Mouse (Mus musculus) limb, embryonic 15.5 days (tissue): ENCODE measurements around the gene Ankrd44. TPM values are rescaled to one million over a fixed set of nuclear protein-coding genes. Genes with fewer than 3 reads are reported as not detected.
A peak's percentile ranks its signal among the peaks of the same experiment; 100 is the strongest.

Experiments
- ATAC-seq: fragments of 200-750 bp; cut with Nextera tagmentation; 2 replicates; pipeline ENCODE4 v1.8.0; 2017; ENCODE audit warnings: low read depth, moderate TSS enrichment; ENCODE audit not compliant: insufficient number of reproducible peaks, low FRiP score, low TSS enrichment
- H3K27ac ChIP-seq: fragments of 300-500 bp; sonication (generic); 2 replicates; pipeline ENCODE4 v1.5.1; 2015; ENCODE audit warnings: moderate library complexity, mild to moderate bottlenecking, inconsistent platforms
- H3K27me3 ChIP-seq: fragments of 300-500 bp; sonication (generic); 2 replicates; pipeline ENCODE4 v1.6.1; 2015; ENCODE audit warnings: inconsistent platforms
- H3K36me3 ChIP-seq: fragments of 300-500 bp; sonication (generic); 2 replicates; pipeline ENCODE4 v1.6.1; 2015; ENCODE audit warnings: inconsistent platforms
- H3K4me1 ChIP-seq: fragments of 300-500 bp; sonication (generic); 2 replicates; pipeline ENCODE4 v1.6.1; 2015; ENCODE audit warnings: inconsistent platforms
- H3K4me2 ChIP-seq: fragments of 300-500 bp; sonication (generic); 2 replicates; pipeline ENCODE4 v1.6.1; 2015; ENCODE audit warnings: mild to moderate bottlenecking, inconsistent platforms
- H3K4me3 ChIP-seq: fragments of 300-500 bp; sonication (generic); 2 replicates; pipeline ENCODE4 v1.5.1; 2015; ENCODE audit warnings: mild to moderate bottlenecking, inconsistent platforms
- H3K9ac ChIP-seq: fragments of 300-500 bp; sonication (generic); 2 replicates; pipeline ENCODE4 v1.6.1; 2015; ENCODE audit warnings: inconsistent platforms
- H3K9me3 ChIP-seq: fragments of 300-500 bp; sonication (generic); 2 replicates; pipeline ENCODE4 v1.6.1; 2016; ENCODE audit warnings: inconsistent platforms
- WGBS: fragments of 180-500 bp; shearing (Covaris S2); methylation state at CpG from one replicate; pipeline ENCODE4 v1.1.7; 2015; 5-methylcytosine and 5-hydroxymethylcytosine counted together
- polyA plus RNA-seq: library from polyadenylated mRNA; unstranded; fragments of >200 nt; fragmentation: Nextera tagmentation; extraction: Ambion mirVana; gene quantifications from 2 replicates; pipeline ENCODE4 v1.2.1, GENCODE M21; 2015

Gene Ankrd44
- polyA plus RNA-seq, 1 experiment from 2014 or later: 19.1 TPM

DNA sequence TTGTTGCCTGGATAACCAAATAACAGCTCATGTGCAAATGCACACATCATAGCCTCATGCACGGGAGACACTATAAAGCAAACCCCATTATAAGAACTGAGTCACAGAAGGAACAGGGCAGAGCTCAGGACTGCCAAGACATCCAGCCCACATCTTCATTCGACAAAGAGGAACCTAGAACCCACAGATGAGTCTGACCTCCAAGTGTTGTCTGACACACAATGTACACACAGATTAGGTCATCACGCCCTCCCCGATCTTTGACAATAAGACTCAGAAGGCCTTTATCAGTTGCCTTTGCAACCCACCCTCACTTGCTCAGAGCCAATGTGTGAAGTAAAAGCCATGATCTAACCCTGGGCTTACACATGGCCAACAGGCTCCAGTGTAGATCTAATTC is 6.1 kb downstream of the Ankrd44 start:
- Histone ChIP-seq H3K4me1 (peaks cover 24% of the 10 kb centered on the region), H3K27ac (no peak overlapping the region), H3K4me2 (no peak overlapping the region), H3K9ac (no peak overlapping the region), H3K9me3 (no peaks in the 10 kb centered on the region), H3K4me3 (no peak overlapping the region), H3K36me3 (no peaks in the 10 kb centered on the region), H3K27me3 (no peaks in the 10 kb centered on the region)
- WGBS: 89% methylated on average over 4 of the region's 4 CpGs
- ATAC-seq: no peak

DNA sequence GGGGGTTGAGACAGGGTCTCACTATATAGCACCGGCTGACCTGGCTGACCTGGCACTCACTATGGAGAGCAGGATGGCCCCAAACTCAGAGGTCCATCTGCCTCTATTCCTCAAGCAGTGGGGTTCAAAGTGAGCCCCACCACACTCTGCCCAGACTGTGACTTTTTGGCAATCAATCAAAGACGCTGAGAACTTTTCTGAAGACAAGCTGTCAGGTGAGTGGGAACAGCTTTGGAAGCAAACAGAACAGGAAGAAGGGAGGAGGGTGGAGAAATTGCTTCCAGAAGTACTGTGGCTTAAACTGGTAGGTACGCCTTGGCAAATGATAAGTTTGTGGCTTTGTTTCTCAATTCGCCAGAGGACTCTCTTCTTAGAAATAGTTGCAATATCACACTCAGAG is 9.7 kb downstream of the Ankrd44 start:
- Histone ChIP-seq H3K9ac (no peak overlapping the region), H3K27ac (no peak overlapping the region), H3K4me3 (no peak overlapping the region), H3K27me3 (no peaks in the 10 kb centered on the region), H3K4me1 (peaks cover 27% of the 10 kb centered on the region), H3K9me3 (no peaks in the 10 kb centered on the region), H3K4me2 (no peak overlapping the region), H3K36me3 (no peaks in the 10 kb centered on the region)
- ATAC-seq: no peak
- WGBS: 57% methylated on average over 4 of the region's 4 CpGs

DNA sequence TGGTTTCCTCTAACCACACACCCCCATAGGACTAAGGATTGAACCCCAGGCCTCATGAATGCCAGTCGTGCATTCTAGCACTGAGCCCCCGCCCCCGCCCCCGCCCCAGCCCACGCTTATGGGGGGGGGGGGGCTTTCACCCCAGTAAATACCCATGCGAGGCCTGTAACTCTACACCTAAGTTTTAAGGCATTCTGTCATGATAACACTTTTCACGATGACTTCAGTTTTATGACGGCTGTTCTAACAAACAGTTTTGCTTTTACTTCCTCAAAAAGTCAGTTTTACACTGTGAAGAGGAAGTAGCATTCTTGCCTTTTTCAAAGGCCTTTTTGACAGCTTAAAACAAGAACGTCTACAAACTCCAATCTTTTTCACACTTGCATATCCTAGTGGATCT is 11.8 kb downstream of the Ankrd44 start:
- H3K27me3 ChIP-seq: no peaks in the 10 kb centered on the region
- H3K4me3 ChIP-seq: no peak overlapping the region
- H3K27ac ChIP-seq: 0 out of 2 replicates have a peak overlapping the region, but pooled peaks have one; percentile 22
- WGBS: 7% methylated on average over 9 of the region's 9 CpGs
- no peaks in the 10 kb centered on the region for H3K9me3 ChIP-seq
- ATAC-seq: no peak
- no peak overlapping the region for H3K9ac ChIP-seq
- H3K4me1 ChIP-seq: peaks cover 34% of the 10 kb centered on the region
- H3K4me2 ChIP-seq: no peak overlapping the region
- H3K36me3 ChIP-seq: no peaks in the 10 kb centered on the region

DNA sequence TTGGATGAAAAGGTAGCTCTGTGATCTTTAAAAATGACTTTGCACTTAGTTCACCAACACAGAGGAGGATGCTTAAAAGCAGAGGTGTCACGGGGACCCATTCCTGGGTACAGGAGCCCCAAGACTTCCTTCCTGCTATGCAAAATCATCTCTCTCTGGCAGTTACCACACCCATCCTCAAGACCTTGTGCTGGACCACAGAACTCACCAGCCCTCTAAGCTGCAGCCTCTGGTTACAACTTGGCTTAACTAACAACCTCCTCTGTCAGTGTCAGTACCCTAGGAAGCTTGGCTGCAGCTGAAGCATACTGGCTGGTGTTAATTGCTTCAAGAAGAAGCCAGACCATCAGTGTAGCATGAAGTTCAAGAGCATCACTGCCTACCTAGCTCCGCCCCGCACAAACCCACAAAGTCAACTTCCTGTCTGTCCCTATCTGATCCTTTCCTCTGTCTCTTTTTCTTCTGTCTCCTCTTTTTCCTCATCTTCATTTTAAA is 12.8 kb downstream of the Ankrd44 start:
- H3K4me3 ChIP-seq: no peak overlapping the region
- no peaks in the 10 kb centered on the region for H3K36me3 ChIP-seq
- 75% methylated on average over 3 of the region's 3 CpGs for WGBS
- H3K4me1 ChIP-seq: peaks cover 41% of the 10 kb centered on the region
- no peak overlapping the region for H3K4me2 ChIP-seq
- ATAC-seq: no peak
- no peak overlapping the region for H3K27ac ChIP-seq
- no peaks in the 10 kb centered on the region for H3K9me3 ChIP-seq
- no peak overlapping the region for H3K9ac ChIP-seq
- no peaks in the 10 kb centered on the region for H3K27me3 ChIP-seq

DNA sequence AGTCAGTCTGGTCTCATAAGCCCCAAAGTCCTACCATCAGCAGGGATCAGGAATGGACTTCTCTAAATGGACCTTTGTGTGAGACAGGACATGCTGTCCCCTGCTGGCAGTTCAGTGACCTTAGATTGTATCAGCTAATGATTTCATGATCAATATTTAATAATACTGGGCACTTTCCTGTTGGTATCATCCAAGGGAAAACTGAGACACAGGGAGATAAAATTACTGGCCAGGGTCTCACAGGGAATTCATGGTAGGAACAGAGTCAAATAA is 13.2 kb downstream of the Ankrd44 start:
- H3K4me3 ChIP-seq: no peak overlapping the region
- H3K4me2 ChIP-seq: no peak overlapping the region
- no peaks in the 10 kb centered on the region for H3K9me3 ChIP-seq
- no peaks in the 10 kb centered on the region for H3K36me3 ChIP-seq
- no peak overlapping the region for H3K27ac ChIP-seq
- H3K4me1 ChIP-seq: peaks cover 41% of the 10 kb centered on the region
- no peak for ATAC-seq
- H3K27me3 ChIP-seq: no peaks in the 10 kb centered on the region
- H3K9ac ChIP-seq: no peak overlapping the region

DNA sequence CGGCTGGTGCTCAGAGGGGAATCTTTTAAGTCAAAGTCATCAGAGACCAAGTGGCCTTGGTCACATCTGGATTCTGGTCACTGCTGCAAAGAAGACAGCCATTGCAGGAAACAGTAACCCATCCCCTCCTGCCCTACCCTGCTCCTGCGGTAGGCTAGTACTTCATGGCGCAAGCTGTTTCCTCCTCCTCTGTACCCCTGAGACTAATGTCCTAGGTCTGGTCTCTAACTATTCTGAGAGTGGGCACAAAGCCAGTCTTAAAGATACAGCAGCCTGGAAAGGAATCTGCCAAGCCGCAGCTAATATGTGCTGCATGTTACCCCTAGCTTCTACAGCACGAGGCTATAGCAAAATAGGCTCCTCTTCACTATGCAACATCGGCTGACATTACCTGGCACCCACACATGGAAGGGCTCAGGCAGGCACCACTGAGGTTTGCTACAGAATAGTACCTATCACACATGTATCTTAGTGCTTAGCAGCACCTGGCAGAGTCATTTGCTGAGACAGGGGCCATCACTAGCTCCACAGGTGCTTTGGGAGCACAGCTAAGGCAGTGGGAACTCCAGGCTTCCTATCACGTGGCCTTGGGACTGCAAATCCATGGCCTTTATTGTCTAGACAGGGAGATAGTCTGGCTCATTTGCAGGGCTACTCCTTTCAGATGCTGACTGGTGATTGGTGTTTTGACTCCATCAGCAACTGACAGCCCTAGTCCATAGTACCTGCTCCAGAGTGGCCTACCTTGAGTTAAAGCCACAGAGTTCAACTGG is 13.7 kb downstream of the Ankrd44 start:
- no peak overlapping the region for H3K4me3 ChIP-seq
- no peaks in the 10 kb centered on the region for H3K9me3 ChIP-seq
- H3K4me1 ChIP-seq: peaks cover 46% of the 10 kb centered on the region
- no peak overlapping the region for H3K27ac ChIP-seq
- no peak overlapping the region for H3K9ac ChIP-seq
- no peak overlapping the region for H3K4me2 ChIP-seq
- no peaks in the 10 kb centered on the region for H3K27me3 ChIP-seq
- H3K36me3 ChIP-seq: no peaks in the 10 kb centered on the region
- 47% methylated on average over 7 of the region's 7 CpGs for WGBS
- ATAC-seq: no peak

DNA sequence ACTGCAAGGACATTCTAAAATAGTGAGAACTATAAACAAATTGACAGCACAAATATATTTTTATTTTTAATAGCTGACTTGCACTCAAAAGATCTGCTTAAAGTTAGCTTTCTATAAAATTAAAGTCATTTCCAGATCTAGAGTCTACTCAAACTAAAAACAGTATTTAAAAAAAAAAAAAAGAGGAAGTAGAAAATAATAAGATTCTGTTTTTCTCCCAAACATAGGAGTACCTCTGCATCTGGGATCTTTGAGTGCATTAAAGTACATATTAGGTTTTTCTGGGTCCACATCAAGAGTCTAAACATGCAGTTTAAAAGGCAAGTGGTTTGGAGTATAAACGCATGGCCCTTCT is 15.0 kb downstream of the Ankrd44 start:
- no peak for ATAC-seq
- H3K9me3 ChIP-seq: no peaks in the 10 kb centered on the region
- no peak overlapping the region for H3K4me2 ChIP-seq
- H3K4me1 ChIP-seq: peaks cover 54% of the 10 kb centered on the region
- H3K36me3 ChIP-seq: no peaks in the 10 kb centered on the region
- H3K27ac ChIP-seq: peak overlapping the region; percentile 22; the same call in 1 of the 2 replicates
- 61% methylated on average over 1 of the region's 1 CpGs for WGBS
- H3K4me3 ChIP-seq: no peak overlapping the region
- H3K9ac ChIP-seq: no peak overlapping the region
- H3K27me3 ChIP-seq: no peaks in the 10 kb centered on the region

DNA sequence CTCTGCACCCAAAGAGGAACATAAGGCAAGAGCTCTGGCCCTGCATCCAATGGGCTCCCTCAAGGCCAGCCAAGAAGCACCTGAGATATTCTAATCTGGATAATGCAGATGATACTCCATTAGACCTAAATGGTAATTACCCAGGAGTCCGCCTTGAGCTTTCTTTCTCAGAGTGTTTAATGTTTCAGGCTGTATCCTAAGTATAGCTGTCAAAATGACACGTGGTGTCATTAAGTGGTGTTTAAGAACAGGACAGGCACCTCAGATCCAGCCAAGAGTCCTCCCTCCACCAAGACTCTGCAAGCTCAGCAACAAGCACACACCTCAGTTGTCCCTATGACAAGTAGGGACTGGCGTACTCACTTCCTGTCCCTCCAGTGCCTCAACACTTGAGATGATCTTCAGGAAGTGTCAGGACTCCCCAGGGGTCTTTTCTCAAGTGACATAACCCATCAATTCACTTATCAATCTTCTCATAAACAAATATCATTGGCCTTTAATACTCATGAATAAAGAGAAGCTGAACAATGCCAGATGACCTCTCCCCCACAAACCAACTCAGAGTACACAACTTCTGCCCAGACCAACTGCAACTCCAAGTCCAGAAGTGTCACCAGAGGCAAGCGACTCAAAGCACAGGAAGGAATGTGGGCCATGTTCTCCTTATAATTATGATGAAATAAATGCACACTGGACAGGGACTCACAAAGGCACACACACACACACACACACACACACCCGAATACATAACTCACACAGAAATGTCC is 15.5 kb downstream of the Ankrd44 start:
- 69% methylated on average over 5 of the region's 5 CpGs for WGBS
- no peak overlapping the region for H3K27ac ChIP-seq
- H3K4me3 ChIP-seq: no peak overlapping the region

DNA sequence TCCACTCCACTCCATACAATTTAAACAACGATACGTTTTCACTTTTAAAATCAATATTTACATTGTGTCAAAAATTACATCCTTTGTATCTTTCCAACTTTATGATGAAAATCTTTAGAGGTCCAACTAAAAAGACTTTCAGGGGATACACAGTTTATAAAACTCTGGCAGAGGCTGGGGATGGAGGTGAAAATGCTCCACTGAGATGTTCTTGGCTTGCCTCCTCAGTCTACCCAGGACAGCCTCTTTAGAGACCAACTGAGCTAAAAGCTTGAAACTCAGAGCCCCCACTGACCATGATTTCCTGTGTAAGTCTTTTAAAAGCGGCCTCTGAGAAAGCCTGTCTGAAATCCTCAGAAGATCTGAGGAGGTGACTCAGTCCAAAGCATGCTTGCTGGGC is 17.4 kb downstream of the Ankrd44 start:
- no peaks in the 10 kb centered on the region for H3K36me3 ChIP-seq
- H3K4me2 ChIP-seq: no peak overlapping the region
- 63% methylated on average over 3 of the region's 3 CpGs for WGBS
- no peak overlapping the region for H3K9ac ChIP-seq
- H3K27ac ChIP-seq: peak overlapping the region; percentile 57
- peaks cover 60% of the 10 kb centered on the region for H3K4me1 ChIP-seq
- ATAC-seq: no peak
- no peak overlapping the region for H3K4me3 ChIP-seq
- no peaks in the 10 kb centered on the region for H3K9me3 ChIP-seq
- no peaks in the 10 kb centered on the region for H3K27me3 ChIP-seq

More for the DNA sequence above, 15.5 kb downstream of the Ankrd44 start:
- no peak for ATAC-seq
- Histone ChIP-seq H3K9ac (no peak overlapping the region), H3K36me3 (no peaks in the 10 kb centered on the region), H3K4me1 (peaks cover 58% of the 10 kb centered on the region), H3K4me2 (no peak overlapping the region), H3K9me3 (no peaks in the 10 kb centered on the region), H3K27me3 (no peaks in the 10 kb centered on the region)

DNA sequence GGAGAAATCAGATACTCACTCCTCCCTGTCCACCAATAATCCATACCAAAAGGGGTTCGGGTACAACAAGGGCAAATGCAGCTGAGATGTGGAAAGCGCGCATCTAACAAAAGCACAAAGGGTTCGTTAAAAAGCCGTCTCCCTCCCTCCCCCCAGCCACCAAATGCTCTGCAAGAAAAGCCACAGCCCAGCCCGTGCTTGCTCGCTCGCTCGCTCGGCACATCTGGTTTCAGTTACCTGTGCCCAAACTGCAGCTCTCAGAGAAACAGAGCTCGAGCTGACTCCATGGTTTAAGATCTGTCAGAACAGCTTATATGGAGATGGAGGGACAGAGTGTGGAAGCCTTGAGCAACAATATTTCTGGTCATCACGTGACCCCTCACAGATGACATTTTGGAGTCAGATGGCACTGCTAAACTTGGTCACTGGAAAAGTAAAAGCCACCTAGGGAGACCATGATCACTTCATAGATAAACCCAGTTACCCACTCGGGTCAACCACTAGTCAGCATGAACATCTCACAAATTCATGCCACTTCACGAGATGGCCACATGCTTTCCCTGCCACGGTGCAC is 19.0 kb downstream of the Ankrd44 start:
- peak overlapping the region; percentile 15 for H3K4me3 ChIP-seq
- peaks cover 47% of the 10 kb centered on the region for H3K4me1 ChIP-seq
- H3K27me3 ChIP-seq: no peaks in the 10 kb centered on the region
- no peak overlapping the region for H3K9ac ChIP-seq
- peak; percentile 61; the same call in 1 of the 2 replicates for ATAC-seq
- peak overlapping the region; percentile 30 for H3K4me2 ChIP-seq
- no peaks in the 10 kb centered on the region; the same call in 1 of the 2 replicates for H3K36me3 ChIP-seq
- H3K9me3 ChIP-seq: no peaks in the 10 kb centered on the region
- H3K27ac ChIP-seq: peak overlapping the region; percentile 72
- 13% methylated on average over 15 of the region's 15 CpGs for WGBS

DNA sequence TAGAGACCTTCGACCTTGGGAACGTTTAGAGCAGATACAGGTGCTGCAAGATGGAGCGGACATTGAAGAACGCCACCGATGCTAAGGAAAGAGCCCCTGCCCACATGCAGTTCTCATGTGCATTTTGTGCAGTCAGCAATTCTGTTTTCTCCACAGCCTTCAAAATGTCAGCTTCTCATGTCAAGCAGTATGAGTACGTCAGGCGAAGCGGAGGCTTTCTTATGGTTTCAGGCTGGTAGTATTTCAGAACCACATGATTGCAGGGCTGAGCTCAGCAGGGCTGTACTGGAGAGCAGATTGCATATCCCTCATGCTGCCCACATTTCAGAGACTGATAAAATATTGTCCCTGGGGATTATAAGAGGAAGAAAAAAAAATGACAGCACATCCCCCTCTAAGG is 19.9 kb downstream of the Ankrd44 start:
- H3K4me2 ChIP-seq: no peak overlapping the region
- ATAC-seq: no peak
- peaks cover 46% of the 10 kb centered on the region for H3K4me1 ChIP-seq
- no peak overlapping the region for H3K4me3 ChIP-seq
- H3K9ac ChIP-seq: no peak overlapping the region
- H3K36me3 ChIP-seq: no peaks in the 10 kb centered on the region; the same call in 1 of the 2 replicates
- WGBS: 61% methylated on average over 8 of the region's 8 CpGs
- H3K27me3 ChIP-seq: no peaks in the 10 kb centered on the region
- H3K27ac ChIP-seq: peak overlapping the region; percentile 72
- no peaks in the 10 kb centered on the region for H3K9me3 ChIP-seq

DNA sequence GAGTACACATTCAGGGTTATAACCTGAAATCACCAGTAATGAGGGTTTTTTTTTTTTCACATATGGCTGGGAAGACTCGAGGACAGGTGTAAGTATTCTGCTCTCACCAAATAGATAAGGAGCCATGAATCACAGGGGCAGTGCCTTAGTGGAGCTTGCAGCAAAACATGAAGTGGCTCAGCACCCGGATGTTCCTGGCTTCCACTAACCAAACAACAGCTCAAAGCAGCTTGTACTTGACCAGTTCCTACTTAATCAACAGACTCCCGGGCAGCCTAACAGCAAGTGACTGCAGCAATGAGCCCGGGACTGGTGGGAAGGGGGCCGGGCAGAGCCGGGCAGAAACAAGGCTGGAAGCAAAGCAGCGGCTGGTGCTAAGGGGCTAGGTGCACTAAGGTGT is 20.6 kb downstream of the Ankrd44 start:
- Histone ChIP-seq H3K27me3 (no peaks in the 10 kb centered on the region), H3K4me2 (no peak overlapping the region), H3K4me1 (peaks cover 53% of the 10 kb centered on the region), H3K9me3 (no peaks in the 10 kb centered on the region), H3K36me3 (no peaks in the 10 kb centered on the region; the same call in 1 of the 2 replicates), H3K27ac (no peak overlapping the region), H3K4me3 (no peak overlapping the region), H3K9ac (no peak overlapping the region)
- ATAC-seq: no peak
- WGBS: 42% methylated on average over 7 of the region's 7 CpGs
